Mouse (Mus musculus) layer of hippocampus, adult 2 months (tissue): Measurements from ENCODE around the gene Acacb. TPM values are rescaled to one million over a fixed set of nuclear protein-coding genes. Genes with fewer than 3 reads are reported as not detected.

Source experiments
- DNase-seq, 2 experiments: peaks; one replicate each; pipeline ENCODE4 v3.0.0; 2022; ENCODE audit warnings: low spot score in 2 of 2
- H3K27ac ChIP-seq: fragments of 200-600 bp; 2 replicates; pipeline ENCODE4 v1.8.1; 2022
- H3K4me3 ChIP-seq: fragments of 200-600 bp; 2 replicates; pipeline ENCODE4 v1.8.1; 2022; ENCODE audit warnings: mild to moderate bottlenecking
- CTCF ChIP-seq: fragments of 200-600 bp; conservative IDR thresholded peaks from 2 replicates; pipeline ENCODE4 v1.8.1; 2022; ENCODE audit warnings: antibody characterized with exemption, mild to moderate bottlenecking, moderate library complexity
- total RNA-seq, 2 experiments: library from RNA; stranded (reverse); gene quantifications; 2 replicates each; pipeline ENCODE4 v1.2.3; 2021

The Acacb gene
- total RNA-seq, 2 experiments from 2014 or later: 5.3 to 7.8 TPM

DNA sequence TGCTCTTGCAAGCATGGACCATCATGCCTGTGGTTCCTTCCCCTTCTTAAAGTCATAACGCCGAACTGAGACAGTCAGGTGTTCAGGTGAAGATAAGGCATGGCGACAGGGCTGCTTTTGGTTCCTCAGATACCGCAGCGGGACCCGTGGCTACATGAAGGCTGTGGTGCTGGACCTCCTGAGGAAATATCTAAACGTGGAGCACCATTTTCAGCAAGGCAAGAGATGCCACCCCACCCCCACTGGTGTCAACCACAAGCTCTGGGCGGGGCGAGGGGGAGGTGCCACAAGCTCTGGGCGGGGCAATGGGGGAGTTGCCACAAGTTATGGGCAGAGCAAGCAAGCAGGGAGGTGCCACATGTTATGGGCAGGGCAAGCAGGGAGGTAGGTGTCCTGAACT, 66.8 kb downstream of the Acacb start:
- DNase-seq: no peak
- H3K4me3 ChIP-seq: no peak overlapping the region
- TF ChIP-seq CTCF: no peak
- H3K27ac ChIP-seq: no peak overlapping the region

DNA sequence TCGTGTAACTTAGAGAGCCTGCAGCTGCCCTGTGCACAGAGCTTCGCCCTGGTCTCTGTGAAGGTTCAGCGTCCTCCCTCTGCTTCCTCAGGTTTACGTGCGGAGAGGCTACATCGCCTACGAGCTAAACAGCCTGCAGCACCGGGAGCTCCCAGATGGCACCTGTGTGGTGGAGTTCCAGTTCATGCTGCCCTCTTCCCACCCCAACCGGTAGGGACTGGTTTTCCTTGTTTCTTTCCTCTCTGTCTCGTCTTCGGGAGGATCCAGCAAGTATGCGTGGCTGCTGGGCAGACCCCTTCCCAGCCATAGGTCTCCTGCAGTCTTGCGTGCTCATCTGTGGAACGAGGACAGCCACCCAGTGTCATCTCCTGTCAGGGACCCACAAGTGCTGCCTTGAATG, 72.4 kb downstream of the Acacb start:
- Histone ChIP-seq H3K4me3 (no peak overlapping the region), H3K27ac (no peak overlapping the region)
- DNase-seq: no peak
- TF ChIP-seq CTCF: no peak

DNA sequence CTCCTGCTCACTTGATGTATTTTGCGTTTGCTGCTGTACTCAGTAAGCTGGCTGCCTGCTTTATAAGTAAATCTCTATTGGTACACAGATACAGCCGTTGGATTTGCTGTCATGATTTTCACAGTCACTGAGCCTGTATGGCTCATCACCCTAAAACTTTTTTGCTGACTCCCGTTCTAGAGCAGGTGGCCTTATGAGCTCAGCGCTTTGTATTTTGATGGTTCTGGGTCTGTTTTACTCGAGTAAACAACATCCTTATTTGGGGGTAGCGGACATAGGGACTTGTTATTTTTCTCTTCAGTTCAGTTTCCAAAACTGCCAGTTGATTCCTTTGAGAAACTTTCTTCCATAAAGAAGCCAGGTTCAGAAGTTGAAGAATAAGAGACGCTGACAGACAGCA, 79.7 kb downstream of the Acacb start:
- DNase-seq: no peak
- Histone ChIP-seq H3K4me3 (no peak overlapping the region), H3K27ac (no peak overlapping the region)
- no peak for TF ChIP-seq CTCF

DNA sequence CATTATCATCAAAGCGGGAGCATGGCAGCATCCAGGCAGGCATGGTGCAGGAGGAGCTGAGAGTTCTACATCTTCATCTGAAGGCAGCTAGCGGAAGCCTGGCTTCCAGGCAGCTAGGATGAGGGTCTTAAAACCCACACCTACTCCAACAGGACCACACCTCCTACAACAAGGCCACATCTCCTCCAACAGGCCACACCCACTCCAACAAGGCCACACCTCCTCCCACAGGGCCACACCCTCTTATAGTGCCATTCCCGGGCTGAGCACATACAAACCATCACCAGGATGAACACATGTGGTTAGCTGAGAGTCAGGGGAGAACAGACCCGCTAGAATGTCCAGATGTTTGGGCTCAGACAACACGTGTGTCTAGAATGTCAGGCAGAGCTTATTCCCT, 82.6 kb downstream of the Acacb start:
- DNase-seq: no peak
- Histone ChIP-seq H3K4me3 (no peak overlapping the region), H3K27ac (no peak overlapping the region)
- TF ChIP-seq CTCF: no peak

- Histone ChIP-seq H3K4me3 (no peak overlapping the region), H3K27ac (no peak overlapping the region)
- no peak for TF ChIP-seq CTCF
- DNase-seq: no peak
Measured at GRCm38 (mm10) chr5:114238924-114239323, 92.6 kb downstream of the Acacb start.

DNA sequence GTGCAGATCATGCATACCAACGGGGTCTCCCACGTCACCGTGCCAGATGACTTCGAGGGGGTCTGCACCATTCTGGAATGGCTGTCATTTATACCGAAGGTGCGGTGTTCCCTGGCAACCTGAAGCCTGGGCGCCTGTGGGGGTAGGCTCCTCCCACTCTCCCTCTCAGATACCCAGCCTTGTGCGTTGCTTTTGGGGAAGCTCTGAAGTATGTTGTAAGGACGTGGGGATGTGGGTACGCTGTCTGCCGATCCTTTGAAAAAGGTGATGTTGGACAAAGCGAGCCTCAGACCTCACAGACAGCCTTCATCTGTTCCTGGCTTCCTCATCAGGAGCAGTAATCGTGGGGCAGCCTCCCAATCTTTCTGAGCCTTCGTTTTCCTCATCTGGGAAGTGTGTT, 93.4 kb downstream of the Acacb start:
- Histone ChIP-seq H3K27ac (no peak overlapping the region), H3K4me3 (no peak overlapping the region)
- TF ChIP-seq CTCF: no peak
- DNase-seq: no peak

DNA sequence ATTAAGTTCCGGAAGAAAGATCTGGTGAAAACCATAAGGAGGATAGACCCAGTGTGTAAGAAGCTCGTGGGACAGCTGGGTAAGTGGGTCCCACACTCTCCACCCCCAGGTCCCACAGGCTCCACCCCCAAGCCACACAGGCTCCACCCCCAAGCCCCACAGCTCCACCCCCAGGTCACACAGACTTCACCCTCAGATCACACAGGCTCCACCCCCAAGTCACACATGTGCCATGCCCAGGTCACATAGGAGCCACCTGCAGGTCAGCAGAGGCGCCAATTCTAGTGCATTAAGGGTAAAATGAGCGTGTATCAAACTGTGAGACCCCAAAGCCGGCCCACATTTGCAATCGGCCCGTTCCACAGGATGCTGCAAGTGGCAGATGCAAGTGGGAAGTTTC, 100.1 kb downstream of the Acacb start:
- no peak for DNase-seq
- H3K4me3 ChIP-seq: no peak overlapping the region
- no peak overlapping the region for H3K27ac ChIP-seq
- no peak for TF ChIP-seq CTCF

GRCm38 (mm10) chr5:114248174-114248589, 101.8 kb downstream of the Acacb start:
- Histone ChIP-seq H3K4me3 (no peak overlapping the region), H3K27ac (no peak overlapping the region)
- peak; percentile 99 for TF ChIP-seq CTCF
- peak; percentile 39 to 78 for DNase-seq

GRCm38 (mm10) chr5:114259495-114259894, 113.2 kb downstream of the Acacb start:
- TF ChIP-seq CTCF: no peak
- Histone ChIP-seq H3K4me3 (no peak overlapping the region), H3K27ac (no peak overlapping the region)
- DNase-seq: no peak

DNA sequence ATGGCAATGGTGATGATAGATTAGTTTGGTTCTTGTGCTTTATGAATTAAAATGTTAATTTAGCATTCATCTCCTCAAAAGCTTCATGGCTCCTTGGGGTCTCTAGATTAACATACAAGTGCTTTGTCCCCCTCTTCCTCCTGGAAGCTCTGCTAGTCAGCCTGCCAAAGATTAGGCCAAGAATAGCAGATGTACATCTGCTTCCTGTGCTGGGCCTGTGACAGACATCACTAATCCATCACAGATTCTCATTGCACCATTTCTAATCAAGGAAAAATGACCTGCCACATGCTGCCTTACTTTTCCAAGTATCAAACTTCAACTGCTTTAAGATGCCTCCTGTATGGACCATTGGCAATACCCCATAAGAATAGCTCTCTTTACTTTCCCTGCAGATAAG, 115.2 kb downstream of the Acacb start:
- no peak for DNase-seq
- H3K4me3 ChIP-seq: no peak overlapping the region
- TF ChIP-seq CTCF: no peak
- H3K27ac ChIP-seq: no peak overlapping the region

- DNase-seq: no peak
- H3K27ac ChIP-seq: no peak overlapping the region
- no peak for TF ChIP-seq CTCF
- H3K4me3 ChIP-seq: no peak overlapping the region
Measured at GRCm38 (mm10) chr5:114264030-114264459, 117.7 kb downstream of the Acacb start.

- DNase-seq: no peak
- Histone ChIP-seq H3K4me3 (no peak overlapping the region), H3K27ac (no peak overlapping the region)
- no peak for TF ChIP-seq CTCF
Measured at GRCm38 (mm10) chr5:114264791-114265190, 118.5 kb downstream of the Acacb start.

DNA sequence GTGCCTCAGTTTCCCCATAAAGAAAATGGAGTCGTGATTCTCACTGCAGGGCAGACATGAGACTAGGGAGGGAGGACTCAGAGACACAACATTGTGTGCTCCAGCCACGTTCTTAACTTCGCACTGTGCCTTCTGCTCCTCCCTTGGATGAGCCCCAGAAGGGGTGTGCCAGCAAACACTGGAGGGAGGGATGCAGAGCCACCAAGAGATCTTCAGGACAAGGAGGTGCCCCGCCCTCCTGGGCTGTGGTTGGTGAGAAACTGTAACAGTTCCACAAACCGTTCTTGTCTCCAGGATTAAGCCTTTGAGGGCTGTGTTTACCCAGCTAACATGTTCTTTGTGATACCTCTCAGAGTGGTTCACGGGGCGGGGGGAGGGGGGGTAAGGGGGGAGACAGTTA, 122.3 kb downstream of the Acacb start:
- H3K4me3 ChIP-seq: no peak overlapping the region
- DNase-seq: no peak
- H3K27ac ChIP-seq: no peak overlapping the region
- TF ChIP-seq CTCF: no peak

DNA sequence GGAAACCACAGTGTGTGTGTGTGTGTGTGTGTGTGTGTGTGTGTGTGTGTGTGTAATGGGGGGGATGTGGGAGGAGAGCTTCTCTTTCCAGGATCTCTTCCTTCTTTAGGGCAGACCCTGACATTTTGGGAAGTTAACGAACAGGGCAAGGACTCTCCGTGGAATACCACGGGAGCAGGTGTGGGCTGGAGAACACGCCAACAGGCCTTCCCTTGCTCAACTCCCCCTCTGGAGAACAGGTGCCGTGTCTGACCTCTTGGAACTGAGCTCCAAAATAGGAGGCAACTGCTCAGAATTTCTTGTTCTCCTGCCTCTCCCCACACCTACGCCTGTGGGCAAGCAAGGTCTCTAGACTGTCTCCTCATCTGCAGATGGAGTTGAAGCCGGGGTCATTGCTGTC, 123.2 kb downstream of the Acacb start:
- no peak overlapping the region for H3K4me3 ChIP-seq
- DNase-seq: no peak
- H3K27ac ChIP-seq: no peak overlapping the region
- no peak for TF ChIP-seq CTCF

DNA sequence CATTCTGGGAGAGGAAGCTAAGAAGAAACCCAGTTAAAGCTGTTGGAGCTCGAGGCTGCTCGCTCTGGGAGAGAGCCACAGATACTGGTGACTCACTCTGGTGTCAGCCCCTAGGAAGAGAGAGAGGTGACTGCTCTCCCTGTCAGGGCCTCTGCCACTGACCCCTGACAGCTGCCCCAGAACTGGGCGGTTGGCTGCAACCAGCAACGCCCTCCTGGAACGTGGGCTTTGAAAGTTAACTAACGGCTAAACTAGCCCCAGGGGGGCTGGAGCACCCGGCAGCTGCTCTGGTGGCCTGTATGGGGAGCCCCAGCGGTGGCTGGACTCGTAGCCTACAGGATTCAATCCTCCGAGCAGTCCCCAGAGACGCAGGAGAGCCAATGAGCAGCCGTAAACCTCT, 123.6 kb downstream of the Acacb start:
- TF ChIP-seq CTCF: no peak
- no peak for DNase-seq
- no peak overlapping the region for H3K4me3 ChIP-seq
- no peak overlapping the region for H3K27ac ChIP-seq
